Mouse (Mus musculus) heart, embryonic 13.5 days (tissue): ENCODE data around the gene Nrd1. TPM values are rescaled to one million over a fixed set of nuclear protein-coding genes. Genes with fewer than 3 reads are reported as not detected.

ENCODE experiments used
- ATAC-seq: fragments of 200-750 bp; cut with Nextera tagmentation; 2 replicates; pipeline ENCODE4 v1.8.0; 2017; ENCODE audit warnings: moderate TSS enrichment; ENCODE audit not compliant: insufficient number of reproducible peaks, low FRiP score, low TSS enrichment; ENCODE audit errors: extremely low read depth
- H3K27ac ChIP-seq: fragments of 300-500 bp; sonication (generic); replicated peaks from 2 replicates; pipeline ENCODE4 v1.5.1; 2015; ENCODE audit warnings: moderate library complexity, mild to moderate bottlenecking, inconsistent platforms
- H3K27me3 ChIP-seq: fragments of 300-500 bp; sonication (generic); replicated peaks from 2 replicates; pipeline ENCODE4 v1.6.1; 2015; ENCODE audit warnings: mild to moderate bottlenecking, inconsistent platforms
- H3K36me3 ChIP-seq: fragments of 300-500 bp; sonication (generic); 2 replicates; pipeline ENCODE4 v1.6.1; 2015; ENCODE audit warnings: mild to moderate bottlenecking, inconsistent platforms
- H3K4me1 ChIP-seq: fragments of 300-500 bp; sonication (generic); 2 replicates; pipeline ENCODE4 v1.6.1; 2015; ENCODE audit warnings: inconsistent platforms
- H3K4me2 ChIP-seq: fragments of 300-500 bp; sonication (generic); 2 replicates; pipeline ENCODE4 v1.6.1; 2015; ENCODE audit warnings: inconsistent platforms, mild to moderate bottlenecking, moderate library complexity
- H3K4me3 ChIP-seq: fragments of 300-500 bp; sonication (generic); 2 replicates; pipeline ENCODE4 v1.5.1; 2015; ENCODE audit warnings: moderate library complexity, mild to moderate bottlenecking, inconsistent platforms
- H3K9ac ChIP-seq: fragments of 300-500 bp; sonication (generic); 2 replicates; pipeline ENCODE4 v1.6.1; 2015; ENCODE audit warnings: inconsistent platforms, mild to moderate bottlenecking, moderate library complexity
- H3K9me3 ChIP-seq: fragments of 300-500 bp; sonication (generic); 2 replicates; pipeline ENCODE4 v1.6.1; 2016; ENCODE audit warnings: inconsistent platforms
- WGBS: fragments of 180-500 bp; shearing (Covaris S2); methylation state at CpG from one replicate; pipeline ENCODE4 v1.1.7; 2015; ENCODE audit warnings: mixed read lengths; 5-methylcytosine and 5-hydroxymethylcytosine counted together
- polyA plus RNA-seq: library from polyadenylated mRNA; unstranded; fragments of >200 nt; fragmentation: Nextera tagmentation; extraction: Ambion mirVana; gene quantifications from 2 replicates; pipeline ENCODE4 v1.2.1, GENCODE M21; 2015

Gene Nrd1
- polyA plus RNA-seq, 1 experiment from 2014 or later: 47.4 TPM

DNA sequence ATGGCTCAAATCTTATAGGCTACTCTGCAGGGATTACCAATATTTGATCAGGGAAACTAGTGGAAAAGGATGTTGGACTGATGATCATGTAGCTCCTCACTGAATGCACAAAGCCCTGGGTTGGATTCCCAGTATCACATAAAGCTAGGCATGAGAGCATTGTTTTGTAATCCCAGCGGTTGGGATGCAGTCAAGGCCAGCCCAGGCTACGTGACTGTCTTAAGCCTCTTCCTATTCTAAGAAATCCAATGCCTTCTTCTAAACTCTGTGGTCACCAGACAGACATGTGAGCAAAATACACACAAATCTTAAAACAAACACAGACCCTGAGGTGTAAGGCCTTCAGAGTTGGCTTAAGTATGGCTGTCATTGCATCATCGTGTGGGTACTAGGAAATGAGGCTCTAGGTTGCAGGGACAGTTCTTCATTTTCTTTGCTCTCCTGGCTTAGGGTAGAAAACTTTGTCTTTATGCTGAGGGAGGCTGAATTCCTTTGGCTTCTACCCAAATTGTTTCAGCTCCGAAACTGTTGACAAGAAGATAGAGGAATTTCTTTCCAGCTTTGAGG, 58.9 kb downstream of the Nrd1 start:
- WGBS: 81% methylated on average over 4 of the region's 4 CpGs
- peaks cover 4% of the 10 kb centered on the region; the same call in 1 of the 2 replicates for H3K4me1 ChIP-seq
- no peak overlapping the region for H3K4me2 ChIP-seq
- no peak for ATAC-seq
- H3K27me3 ChIP-seq: no peaks in the 10 kb centered on the region
- no peak overlapping the region for H3K27ac ChIP-seq
- peaks cover 99% of the 10 kb centered on the region for H3K36me3 ChIP-seq
- no peak overlapping the region for H3K9ac ChIP-seq
- no peak overlapping the region for H3K4me3 ChIP-seq
- H3K9me3 ChIP-seq: no peaks in the 10 kb centered on the region

DNA sequence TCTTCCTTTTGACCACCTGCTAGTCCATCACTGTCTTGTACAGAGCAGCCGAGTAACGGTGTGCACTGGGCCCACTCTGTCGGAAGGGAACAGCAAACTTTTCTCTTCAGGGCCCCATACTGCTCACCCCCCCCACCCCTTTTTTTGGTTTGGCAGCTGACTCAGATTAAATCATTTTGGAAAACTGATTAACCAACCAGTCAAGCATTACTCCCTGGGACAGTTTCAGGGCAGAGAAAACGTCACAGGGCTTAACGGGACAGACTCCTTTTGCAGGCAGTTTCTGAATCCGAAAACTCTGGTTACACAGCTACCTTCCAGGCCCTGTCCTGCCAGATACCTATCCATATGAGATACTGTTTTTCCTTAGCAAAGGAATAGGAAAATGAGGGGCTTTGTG, 64.5 kb downstream of the Nrd1 start:
- H3K4me2 ChIP-seq: no peak overlapping the region
- no peaks in the 10 kb centered on the region for H3K9me3 ChIP-seq
- 86% methylated on average over 6 of the region's 6 CpGs for WGBS
- H3K4me1 ChIP-seq: no peaks in the 10 kb centered on the region
- H3K9ac ChIP-seq: no peak overlapping the region
- H3K27me3 ChIP-seq: no peaks in the 10 kb centered on the region
- no peak overlapping the region for H3K27ac ChIP-seq
- peaks cover 94% of the 10 kb centered on the region for H3K36me3 ChIP-seq
- no peak; the same call in 1 of the 2 replicates for ATAC-seq
- no peak overlapping the region for H3K4me3 ChIP-seq

DNA sequence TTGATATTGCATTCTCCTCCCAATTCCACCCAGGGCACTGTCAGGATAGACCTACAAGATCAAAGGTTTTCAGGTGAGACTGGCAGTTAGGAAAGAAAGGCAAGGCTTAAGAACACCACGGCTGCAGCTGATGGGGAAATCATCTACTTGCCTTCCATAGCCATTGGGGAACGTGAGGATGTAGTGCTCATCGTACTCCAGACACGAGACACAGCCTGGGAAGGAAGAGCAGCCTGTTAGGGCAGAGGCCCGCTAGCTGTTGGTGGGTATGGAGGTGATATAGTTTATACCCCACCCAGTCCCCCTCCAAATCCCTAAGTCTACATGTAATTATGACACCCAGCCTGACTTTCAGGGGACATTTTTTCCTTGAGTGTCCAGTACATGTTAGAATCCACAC, 65.3 kb downstream of the Nrd1 start:
- Histone ChIP-seq H3K9ac (no peak overlapping the region), H3K27ac (no peak overlapping the region), H3K9me3 (no peaks in the 10 kb centered on the region), H3K36me3 (peaks cover 94% of the 10 kb centered on the region), H3K27me3 (no peaks in the 10 kb centered on the region), H3K4me1 (no peaks in the 10 kb centered on the region), H3K4me3 (no peak overlapping the region), H3K4me2 (no peak overlapping the region)
- WGBS: 88% methylated on average over 5 of the region's 5 CpGs
- ATAC-seq: no peak

DNA sequence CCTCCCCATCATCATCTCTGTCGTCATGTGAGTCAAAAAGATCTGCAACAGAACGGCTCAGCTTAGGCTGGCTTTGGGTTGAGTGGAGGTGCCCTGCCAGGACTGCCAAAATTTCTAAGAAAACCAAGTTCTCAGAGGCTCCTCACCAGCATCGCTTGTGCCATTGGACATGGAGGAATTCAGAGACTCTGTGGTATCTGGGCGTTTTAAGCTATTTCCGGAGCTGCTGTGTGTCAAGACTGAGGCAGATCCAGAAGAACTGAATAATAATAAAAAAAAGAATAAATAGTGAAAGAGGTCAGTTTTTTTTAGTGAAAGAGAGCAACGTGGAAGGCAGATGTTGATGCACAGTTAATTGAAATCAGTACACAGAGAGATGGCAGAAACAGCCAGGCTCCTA, 72.4 kb downstream of the Nrd1 start:
- Histone ChIP-seq H3K4me3 (no peak overlapping the region), H3K36me3 (peaks cover 57% of the 10 kb centered on the region), H3K4me2 (no peak overlapping the region), H3K27me3 (no peaks in the 10 kb centered on the region), H3K9me3 (no peaks in the 10 kb centered on the region), H3K4me1 (peaks cover 24% of the 10 kb centered on the region), H3K9ac (no peak overlapping the region), H3K27ac (no peak overlapping the region)
- WGBS: 55% methylated on average over 6 of the region's 6 CpGs
- ATAC-seq: no peak

DNA sequence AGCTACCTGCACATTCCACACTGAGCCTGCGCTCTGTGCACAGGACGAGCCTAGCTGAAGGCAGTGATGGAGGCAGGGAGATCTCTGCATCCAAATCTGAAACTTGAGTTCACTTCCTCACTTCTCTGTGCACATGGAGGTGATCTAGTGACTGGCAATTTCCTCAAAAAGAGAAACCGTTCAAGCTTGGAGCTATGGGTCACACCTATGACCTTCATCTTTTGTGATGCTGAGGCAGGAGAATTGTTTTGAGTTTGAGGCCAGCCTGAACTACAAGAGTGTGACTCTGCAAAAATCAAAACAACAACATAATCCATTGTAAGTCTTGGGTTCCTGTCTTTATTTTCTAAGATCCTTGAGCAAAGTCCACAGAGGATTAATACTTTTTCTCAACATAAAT, 72.8 kb downstream of the Nrd1 start:
- Histone ChIP-seq H3K36me3 (peaks cover 57% of the 10 kb centered on the region), H3K4me2 (no peak overlapping the region), H3K4me1 (peaks cover 24% of the 10 kb centered on the region), H3K4me3 (no peak overlapping the region), H3K9ac (no peak overlapping the region), H3K27ac (no peak overlapping the region), H3K27me3 (no peaks in the 10 kb centered on the region), H3K9me3 (no peaks in the 10 kb centered on the region)
- 77% methylated on average over 3 of the region's 3 CpGs for WGBS
- ATAC-seq: no peak

DNA sequence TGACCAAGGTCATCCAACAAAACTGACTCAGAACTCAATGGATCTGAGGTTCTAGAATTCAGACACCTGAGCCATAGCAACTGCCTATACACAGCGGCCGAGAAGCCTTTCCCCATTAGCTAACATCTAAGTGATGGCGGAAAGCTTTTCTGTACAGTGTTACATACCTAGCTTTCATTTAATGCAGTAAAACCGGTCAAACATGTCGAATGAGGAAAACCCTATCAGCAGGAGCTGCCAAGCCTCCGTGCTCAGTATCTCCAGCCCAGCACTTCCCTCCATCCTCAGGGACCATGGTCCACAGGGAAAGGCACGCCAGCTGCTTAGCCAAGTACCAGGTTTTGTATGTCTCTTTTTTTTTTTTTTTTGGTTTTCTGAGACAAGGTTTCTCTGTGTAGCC, 78.5 kb downstream of the Nrd1 start:
- no peaks in the 10 kb centered on the region for H3K27me3 ChIP-seq
- no peaks in the 10 kb centered on the region for H3K4me1 ChIP-seq
- H3K4me2 ChIP-seq: no peak overlapping the region
- no peak overlapping the region for H3K9ac ChIP-seq
- WGBS: 87% methylated on average over 7 of the region's 7 CpGs
- no peaks in the 10 kb centered on the region for H3K9me3 ChIP-seq
- peaks cover 75% of the 10 kb centered on the region for H3K36me3 ChIP-seq
- no peak overlapping the region for H3K27ac ChIP-seq
- no peak overlapping the region for H3K4me3 ChIP-seq
- no peak for ATAC-seq

DNA sequence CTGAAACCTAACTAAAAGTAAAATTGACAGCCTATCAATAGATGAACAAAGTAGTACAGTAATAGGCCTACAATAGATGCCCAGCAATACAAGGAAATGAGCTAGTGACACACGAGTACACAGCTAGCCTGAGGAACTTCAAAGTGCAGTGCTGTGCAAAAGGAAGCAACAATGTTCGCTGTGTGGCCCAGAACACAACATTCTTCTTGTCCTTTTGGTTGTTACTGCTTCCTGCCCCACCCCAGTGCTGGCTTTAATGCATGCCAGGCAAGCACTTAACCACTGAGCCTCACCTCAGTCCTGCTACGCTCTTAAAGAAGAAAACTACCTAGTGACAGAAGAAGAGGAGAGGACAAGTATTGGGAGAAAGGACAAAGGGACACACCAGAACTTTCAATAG, 79.2 kb downstream of the Nrd1 start:
- H3K36me3 ChIP-seq: peaks cover 76% of the 10 kb centered on the region
- no peaks in the 10 kb centered on the region for H3K4me1 ChIP-seq
- no peaks in the 10 kb centered on the region for H3K27me3 ChIP-seq
- H3K9ac ChIP-seq: no peak overlapping the region
- no peaks in the 10 kb centered on the region for H3K9me3 ChIP-seq
- H3K4me2 ChIP-seq: no peak overlapping the region
- WGBS: 69% methylated on average over 3 of the region's 3 CpGs
- ATAC-seq: no peak
- H3K27ac ChIP-seq: no peak overlapping the region
- no peak overlapping the region for H3K4me3 ChIP-seq

DNA sequence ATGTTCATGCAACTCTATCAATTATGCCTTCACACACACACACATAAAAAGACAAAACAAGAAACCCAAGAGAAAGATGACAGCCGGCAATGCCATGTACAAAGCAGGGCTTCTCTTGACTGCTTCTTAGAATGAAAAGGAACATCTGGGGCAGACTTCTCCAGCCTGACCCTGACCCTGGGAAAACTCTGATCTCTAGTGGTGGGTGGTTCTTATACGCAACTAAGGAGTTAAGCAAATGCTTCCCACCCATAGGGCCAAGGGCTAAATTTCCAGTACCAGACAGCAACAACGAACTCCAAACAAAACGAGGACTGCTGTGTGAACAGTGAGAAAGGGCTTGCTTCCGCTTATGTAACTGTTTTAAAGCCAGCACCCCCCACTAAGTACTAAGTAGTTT, 79.7 kb downstream of the Nrd1 start:
- Histone ChIP-seq H3K27ac (no peak overlapping the region), H3K36me3 (peaks cover 73% of the 10 kb centered on the region), H3K4me1 (no peaks in the 10 kb centered on the region), H3K4me3 (no peak overlapping the region), H3K4me2 (no peak overlapping the region), H3K27me3 (no peaks in the 10 kb centered on the region), H3K9me3 (no peaks in the 10 kb centered on the region), H3K9ac (no peak overlapping the region)
- 69% methylated on average over 5 of the region's 5 CpGs for WGBS
- no peak for ATAC-seq

GRCm38 (mm10) chr4:109089171-109089570, 88.7 kb downstream of the Nrd1 start:
- Histone ChIP-seq H3K9ac (no peak overlapping the region), H3K36me3 (peaks cover 18% of the 10 kb centered on the region), H3K27me3 (no peaks in the 10 kb centered on the region), H3K4me3 (no peak overlapping the region), H3K9me3 (no peaks in the 10 kb centered on the region), H3K4me2 (no peak overlapping the region), H3K27ac (no peak overlapping the region), H3K4me1 (peaks cover 22% of the 10 kb centered on the region)
- no peak for ATAC-seq
- WGBS: 83% methylated on average over 5 of the region's 5 CpGs

DNA sequence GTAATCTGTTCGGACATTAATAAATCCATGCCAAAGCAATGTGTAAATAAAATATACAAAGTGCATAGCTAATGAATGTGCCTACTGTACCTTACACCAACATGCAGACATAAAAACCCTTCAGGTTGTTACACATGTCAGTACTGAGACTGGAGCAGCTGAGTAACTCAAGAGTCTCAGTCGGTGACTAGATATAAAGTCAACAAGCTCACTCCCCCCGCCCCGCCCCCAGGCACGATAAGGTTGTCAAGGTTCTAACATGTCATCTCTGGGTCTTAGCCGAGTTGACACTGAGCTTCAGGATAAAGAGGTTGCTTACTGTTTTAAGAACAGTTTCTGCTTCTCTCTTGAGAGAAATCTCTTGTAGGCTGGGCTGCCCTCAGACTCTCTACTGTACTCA, 89.5 kb downstream of the Nrd1 start:
- ATAC-seq: no peak

GRCm38 (mm10) chr4:109091241-109091777, 90.9 kb downstream of the Nrd1 start:
- Histone ChIP-seq H3K9ac (no peak overlapping the region), H3K27me3 (no peaks in the 10 kb centered on the region), H3K4me3 (no peak overlapping the region), H3K36me3 (peaks cover 10% of the 10 kb centered on the region), H3K27ac (no peak overlapping the region), H3K4me1 (peaks cover 35% of the 10 kb centered on the region), H3K4me2 (no peak overlapping the region), H3K9me3 (no peaks in the 10 kb centered on the region)
- 85% methylated on average over 8 of the region's 8 CpGs for WGBS
- no peak for ATAC-seq

More for the DNA sequence above, 89.5 kb downstream of the Nrd1 start:
- Histone ChIP-seq H3K4me1 (peaks cover 30% of the 10 kb centered on the region), H3K4me2 (no peak overlapping the region), H3K4me3 (no peak overlapping the region), H3K27me3 (no peaks in the 10 kb centered on the region), H3K36me3 (peaks cover 18% of the 10 kb centered on the region), H3K9ac (no peak overlapping the region), H3K27ac (peak overlapping the region; percentile 53), H3K9me3 (no peaks in the 10 kb centered on the region)
- 20% methylated on average over 6 of the region's 6 CpGs for WGBS

- no peak overlapping the region for H3K4me3 ChIP-seq
- 67% methylated on average over 5 of the region's 5 CpGs for WGBS
- no peak for ATAC-seq
- H3K36me3 ChIP-seq: peaks cover 11% of the 10 kb centered on the region
- H3K9me3 ChIP-seq: no peaks in the 10 kb centered on the region
- no peak overlapping the region for H3K4me2 ChIP-seq
- peaks cover 35% of the 10 kb centered on the region for H3K4me1 ChIP-seq
- no peak overlapping the region for H3K27ac ChIP-seq
- no peak overlapping the region for H3K9ac ChIP-seq
- no peaks in the 10 kb centered on the region for H3K27me3 ChIP-seq
Measured at GRCm38 (mm10) chr4:109092344-109092743, 91.9 kb downstream of the Nrd1 start.
